Mouse (Mus musculus): ENCODE data around the gene Abca1.

The Abca1 gene

GRCm38 (mm10) chr4:53149644-53150043, 10.1 kb downstream of the Abca1 start:
- DNase-seq (ENCODE audit: low spot score) = no peak

- DNase-seq (ENCODE audit: low spot score) = no peak
Observed at GRCm38 (mm10) chr4:53148817-53149216, 10.9 kb downstream of the Abca1 start.

- peak; percentile 22 for DNase-seq (ENCODE audit: low spot score)
Observed at GRCm38 (mm10) chr4:53147454-53147853, 12.2 kb downstream of the Abca1 start.

GRCm38 (mm10) chr4:53147046-53147445, 12.6 kb downstream of the Abca1 start:
- DNase-seq (ENCODE audit: low spot score) = no peak

GRCm38 (mm10) chr4:53146227-53146949, 13.3 kb downstream of the Abca1 start:
- no peak for DNase-seq (ENCODE audit: low spot score)

GRCm38 (mm10) chr4:53145434-53146168, 14.1 kb downstream of the Abca1 start:
- no peak for DNase-seq (ENCODE audit: low spot score)

GRCm38 (mm10) chr4:53144571-53144970, 15.1 kb downstream of the Abca1 start:
- no peak for DNase-seq (ENCODE audit: low spot score)

GRCm38 (mm10) chr4:53144021-53144420, 15.7 kb downstream of the Abca1 start:
- no peak for DNase-seq (ENCODE audit: low spot score)

- no peak for DNase-seq (ENCODE audit: low spot score)
Observed at GRCm38 (mm10) chr4:53140678-53141077, 19.0 kb downstream of the Abca1 start.

- no peak for DNase-seq (ENCODE audit: low spot score)
Observed at GRCm38 (mm10) chr4:53139495-53139894, 20.2 kb downstream of the Abca1 start.

- no peak for DNase-seq (ENCODE audit: low spot score)
Observed at GRCm38 (mm10) chr4:53138974-53139373, 20.7 kb downstream of the Abca1 start.

GRCm38 (mm10) chr4:53137087-53137486, 22.6 kb downstream of the Abca1 start:
- no peak for DNase-seq (ENCODE audit: low spot score)

- no peak for DNase-seq (ENCODE audit: low spot score)
Observed at GRCm38 (mm10) chr4:53134816-53135215, 24.9 kb downstream of the Abca1 start.

GRCm38 (mm10) chr4:53133995-53134394, 25.7 kb downstream of the Abca1 start:
- DNase-seq (ENCODE audit: low spot score) = no peak

GRCm38 (mm10) chr4:53131538-53131937, 28.2 kb downstream of the Abca1 start:
- no peak for DNase-seq (ENCODE audit: low spot score)

GRCm38 (mm10) chr4:53130622-53131517, 28.8 kb downstream of the Abca1 start:
- DNase-seq (ENCODE audit: low spot score) = no peak

GRCm38 (mm10) chr4:53129716-53130301, 29.9 kb downstream of the Abca1 start:
- DNase-seq (ENCODE audit: low spot score) = no peak

- DNase-seq (ENCODE audit: low spot score) = no peak
Observed at GRCm38 (mm10) chr4:53127266-53127665, 32.4 kb downstream of the Abca1 start.

- DNase-seq (ENCODE audit: low spot score) = no peak
Observed at GRCm38 (mm10) chr4:53126794-53127193, 32.9 kb downstream of the Abca1 start.

GRCm38 (mm10) chr4:53124837-53125490, 34.7 kb downstream of the Abca1 start:
- no peak for DNase-seq (ENCODE audit: low spot score)

GRCm38 (mm10) chr4:53122310-53122709, 37.4 kb downstream of the Abca1 start:
- DNase-seq (ENCODE audit: low spot score) = no peak

All from ovary, postnatal 14 days (tissue).